Mouse (Mus musculus) CH12.LX (cell line): ENCODE results near the gene Hdac8. TPM values are rescaled to one million over a fixed set of nuclear protein-coding genes. Genes with fewer than 3 reads are reported as not detected.

ENCODE experiments used
- DNase-seq: peaks from one replicate; pipeline ENCODE4 v3.0.0-alpha.2; 2013; ENCODE audit errors: extremely low read depth
- H3K27ac ChIP-seq: 2 replicates; pipeline ENCODE4 v1.5.1; 2012; ENCODE audit warnings: low read depth, mild to moderate bottlenecking, control low read depth, moderate library complexity; ENCODE audit not compliant: insufficient read depth
- H3K27me3 ChIP-seq: replicated peaks from 2 replicates; pipeline ENCODE3; 2012; ENCODE audit warnings: inconsistent platforms
- H3K36me3 ChIP-seq, 2 experiments: replicated peaks in 1 of 2; 2 replicates each; pipeline versions ENCODE3 to v1.6.1; 2012; ENCODE audit warnings: inconsistent platforms in 1 of 2, low read length in 1 of 2, mild to moderate bottlenecking in 1 of 2, mixed read lengths in 1 of 2, moderate library complexity in 1 of 2; ENCODE audit not compliant: control insufficient read depth in 1 of 2, insufficient read depth in 1 of 2
- H3K4me1 ChIP-seq, 2 experiments: 2 replicates each; pipeline ENCODE4 v1.6.1; 2012; ENCODE audit warnings: inconsistent platforms in 1 of 2, moderate library complexity in 1 of 2; ENCODE audit not compliant: insufficient read depth in 2 of 2, control insufficient read depth in 1 of 2
- H3K4me2 ChIP-seq: 2 replicates; pipeline ENCODE4 v1.6.1; 2012; ENCODE audit warnings: low read depth, mild to moderate bottlenecking, control low read depth; ENCODE audit not compliant: poor library complexity, insufficient read depth, severe bottlenecking
- H3K4me3 ChIP-seq, 3 experiments: fragments of 150-350 bp in 1 of 3; sonication (generic) in 1 of 3; replicated peaks in 1 of 3; 2 replicates each; pipeline versions ENCODE3 to v1.5.1; 2011 to 2012; ENCODE audit warnings: low read depth in 2 of 3, low read length in 2 of 3, mild to moderate bottlenecking in 2 of 3, moderate library complexity in 2 of 3, control low read depth in 1 of 3, improper control_type of control experiment in 1 of 3, inconsistent platforms in 1 of 3, mixed read lengths in 1 of 3; ENCODE audit not compliant: poor library complexity in 1 of 3
- H3K79me2 ChIP-seq: replicated peaks from 2 replicates; pipeline ENCODE4 v1.6.1; 2012; ENCODE audit warnings: mild to moderate bottlenecking, moderate library complexity; ENCODE audit not compliant: control insufficient read depth, poor library complexity, insufficient read depth, severe bottlenecking; ENCODE audit errors: extremely low read depth
- H3K9ac ChIP-seq: 2 replicates; pipeline ENCODE4 v1.6.1; 2012; ENCODE audit warnings: low read depth, mild to moderate bottlenecking, control low read depth, moderate library complexity; ENCODE audit not compliant: insufficient read depth
- H3K9me3 ChIP-seq: replicated peaks from 2 replicates; pipeline ENCODE3; 2012; ENCODE audit warnings: low read length, inconsistent platforms, mixed read lengths
- CHD1 ChIP-seq: IDR thresholded peaks from 2 replicates; pipeline ENCODE4 v1.6.1; 2012; ENCODE audit warnings: low read depth, low read length, improper control_type of control experiment, inconsistent platforms
- CHD2 ChIP-seq: IDR thresholded peaks from 2 replicates; pipeline ENCODE4 v1.6.1; 2011; ENCODE audit warnings: low read length, improper control_type of control experiment
- CTCF ChIP-seq, 2 experiments: IDR thresholded peaks in 1 of 2; conservative IDR thresholded peaks in 1 of 2; 2 replicates each; pipeline ENCODE4 v1.5.1; 2011 to 2012; ENCODE audit warnings: low read depth in 2 of 2, low read length in 2 of 2, improper control_type of control experiment in 1 of 2, inconsistent platforms in 1 of 2, mild to moderate bottlenecking in 1 of 2, moderate library complexity in 1 of 2
- EP300 ChIP-seq: IDR thresholded peaks from 2 replicates; pipeline ENCODE4 v1.6.1; 2011; ENCODE audit warnings: low read length, improper control_type of control experiment
- HCFC1 ChIP-seq: IDR thresholded peaks from 2 replicates; pipeline ENCODE4 v1.6.1; 2012; ENCODE audit warnings: low read depth, mild to moderate bottlenecking, inconsistent platforms, low read length, improper control_type of control experiment
- JUN ChIP-seq: IDR thresholded peaks from 2 replicates; pipeline ENCODE4 v1.6.1; 2011; ENCODE audit warnings: low read depth, mild to moderate bottlenecking, low read length, improper control_type of control experiment, moderate library complexity; ENCODE audit not compliant: insufficient read depth
- JUND ChIP-seq: conservative IDR thresholded peaks from 2 replicates; pipeline ENCODE4 v1.6.1; 2011; ENCODE audit warnings: low read depth, low read length, improper control_type of control experiment
- KAT2A ChIP-seq: IDR thresholded peaks from 2 replicates; pipeline ENCODE4 v1.6.1; 2012; ENCODE audit warnings: low read length, improper control_type of control experiment, inconsistent platforms; ENCODE audit not compliant: insufficient replicate concordance
- MAFK ChIP-seq: IDR thresholded peaks from 2 replicates; pipeline ENCODE4 v1.6.1; 2011; ENCODE audit warnings: low read length, improper control_type of control experiment; ENCODE audit not compliant: insufficient replicate concordance
- MAX ChIP-seq: IDR thresholded peaks from 2 replicates; pipeline ENCODE4 v1.6.1; 2011; ENCODE audit warnings: low read length, improper control_type of control experiment
- MAZ ChIP-seq: IDR thresholded peaks from 2 replicates; pipeline ENCODE4 v1.6.1; 2012; ENCODE audit warnings: low read depth, mild to moderate bottlenecking, inconsistent platforms, low read length, improper control_type of control experiment, moderate library complexity
- MEF2A ChIP-seq: IDR thresholded peaks from 2 replicates; pipeline ENCODE4 v1.6.1; 2014; ENCODE audit warnings: low read depth, mild to moderate bottlenecking, inconsistent platforms, low read length, improper control_type of control experiment, borderline replicate concordance
- MXI1 ChIP-seq: IDR thresholded peaks from 2 replicates; pipeline ENCODE4 v1.6.1; 2011; ENCODE audit warnings: mild to moderate bottlenecking, low read depth, low read length, improper control_type of control experiment
- MYC ChIP-seq: IDR thresholded peaks from 2 replicates; pipeline ENCODE4 v1.6.1; 2011; ENCODE audit warnings: low read depth, mild to moderate bottlenecking, improper control_type of control experiment, low read length
- NRF1 ChIP-seq: IDR thresholded peaks from 2 replicates; pipeline ENCODE4 v1.6.1; 2014; ENCODE audit warnings: low read depth, mild to moderate bottlenecking, inconsistent platforms, low read length, improper control_type of control experiment, moderate library complexity
- POLR2AphosphoS2 ChIP-seq: IDR thresholded peaks from 2 replicates; pipeline ENCODE4 v1.6.1; 2011; ENCODE audit warnings: low read depth, low read length, improper control_type of control experiment
- RAD21 ChIP-seq: IDR thresholded peaks from 2 replicates; pipeline ENCODE4 v1.6.1; 2011; ENCODE audit warnings: low read depth, mild to moderate bottlenecking, low read length, improper control_type of control experiment, moderate library complexity
- RCOR1 ChIP-seq: conservative IDR thresholded peaks from 2 replicates; pipeline ENCODE4 v1.6.1; 2012; ENCODE audit warnings: low read depth, mild to moderate bottlenecking, inconsistent platforms, low read length, improper control_type of control experiment
- SIN3A ChIP-seq: IDR thresholded peaks from 2 replicates; pipeline ENCODE4 v1.6.1; 2012; ENCODE audit warnings: low read length, improper control_type of control experiment, inconsistent platforms
- TBP ChIP-seq: conservative IDR thresholded peaks from 2 replicates; pipeline ENCODE4 v1.6.1; 2011; ENCODE audit warnings: low read depth, low read length, improper control_type of control experiment
- TCF12 ChIP-seq: IDR thresholded peaks from 2 replicates; pipeline ENCODE4 v1.6.1; 2014; ENCODE audit warnings: low read depth, mild to moderate bottlenecking, inconsistent platforms, low read length, improper control_type of control experiment
- UBTF ChIP-seq: IDR thresholded peaks from 2 replicates; pipeline ENCODE4 v1.6.1; 2012; ENCODE audit warnings: low read depth, mild to moderate bottlenecking, inconsistent platforms, low read length, improper control_type of control experiment, moderate library complexity
- USF1 ChIP-seq: IDR thresholded peaks from 2 replicates; pipeline ENCODE4 v1.6.1; 2014; ENCODE audit warnings: low read depth, mild to moderate bottlenecking, inconsistent platforms, low read length, improper control_type of control experiment
- ZC3H11A ChIP-seq: IDR thresholded peaks from 2 replicates; pipeline ENCODE4 v1.6.1; 2012; ENCODE audit warnings: low read depth, mild to moderate bottlenecking, inconsistent platforms, low read length, improper control_type of control experiment
- ZKSCAN1 ChIP-seq: IDR thresholded peaks from 2 replicates; pipeline ENCODE4 v1.6.1; 2012; ENCODE audit warnings: low read depth, inconsistent platforms, low read length, improper control_type of control experiment, borderline replicate concordance
- ZMIZ1 ChIP-seq: IDR thresholded peaks from 2 replicates; pipeline ENCODE4 v1.6.1; 2012; ENCODE audit warnings: low read depth, mild to moderate bottlenecking, inconsistent platforms, low read length, improper control_type of control experiment
- ZNF384 ChIP-seq: IDR thresholded peaks from 2 replicates; pipeline ENCODE4 v1.6.1; 2012; ENCODE audit warnings: low read depth, low read length, improper control_type of control experiment, inconsistent platforms
- dilution Hi-C: fragments of 300-500 bp; cut with MboI; formaldehyde crosslinking; loops from 2 replicates; pipeline ENCODE4 v1.14.3; 2020; ENCODE audit warnings: low sequenced_read_pairs; ENCODE audit not compliant: extremely low pct_unique_long_range_greater_than_20kb, extremely low pct_ligation_motif_present
- in situ Hi-C: fragments of 300-500 bp; cut with MboI; formaldehyde crosslinking; loops from 3 replicates; pipeline ENCODE4 v1.14.3; 2019; ENCODE audit warnings: low sequenced_read_pairs, low pct_ligation_motif_present, low pct_unique_long_range_greater_than_20kb, mixed read lengths
- polyA plus RNA-seq: library from polyadenylated mRNA; unstranded; fragments of >175 nt; gene quantifications from 2 replicates; pipeline ENCODE4 v1.2.1, GENCODE M21; 2012; ENCODE audit warnings: low read depth; ENCODE audit not compliant: insufficient read length
- total RNA-seq, 2 experiments: library from RNA; depleted of rRNA; stranded (reverse); fragments of 300-350 nt in 1 of 2; fragments of >200 nt in 1 of 2; gene quantifications; 2 replicates each; pipeline ENCODE4 v1.2.3; 2012 to 2014

The Hdac8 gene
- total and polyA plus RNA-seq, 3 experiments = 11.2 to 13.9 (median 13.0) TPM

DNA sequence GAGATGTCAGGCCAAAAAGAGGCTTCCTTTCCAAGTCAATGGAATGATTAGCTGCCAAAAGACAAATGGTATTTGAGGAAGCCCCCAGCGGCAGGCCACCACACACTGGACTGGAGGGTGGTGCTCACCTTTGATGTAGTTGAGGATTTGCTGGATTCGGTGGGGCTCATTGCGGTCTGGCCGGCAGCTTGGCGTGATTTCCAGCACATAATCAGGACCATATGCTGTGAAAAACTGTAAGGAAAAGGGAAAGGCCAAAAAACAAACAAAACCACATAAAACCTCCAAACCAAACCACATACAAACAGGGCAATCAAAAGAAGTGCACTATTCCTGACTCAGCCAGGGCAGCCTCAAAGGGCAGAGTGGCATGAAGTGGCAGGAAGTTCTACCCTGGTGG is 197.6 kb downstream of the Hdac8 start:
- DNase-seq = no peak
- Histone ChIP-seq H3K4me1 (no peaks in the 10 kb centered on the region), H3K27me3 (no peaks in the 10 kb centered on the region), H3K4me3 (no peak overlapping the region), H3K36me3 (peaks cover 0 to 30% of the 10 kb centered on the region in 2 experiments), H3K9ac (no peak overlapping the region), H3K4me2 (no peak overlapping the region), H3K9me3 (no peaks in the 10 kb centered on the region), H3K27ac (no peak overlapping the region), H3K79me2 (no peaks in the 10 kb centered on the region)
- in situ Hi-C loops (no loop called here), dilution Hi-C loops (no loop called here)
- no peak for TF ChIP-seq RCOR1
- no peak for TF ChIP-seq CHD1
- TF ChIP-seq TBP = no peak
- TF ChIP-seq MEF2A = no peak
- no peak for TF ChIP-seq MAFK
- TF ChIP-seq HCFC1 = no peak
- TF ChIP-seq EP300 = no peak
- no peak for TF ChIP-seq USF1
- TF ChIP-seq MYC = no peak
- TF ChIP-seq ZC3H11A = no peak
- no peak for TF ChIP-seq CTCF (conservative IDR thresholded peaks at IDR 0.05 in 1 of 2, IDR thresholded peaks at IDR 0.05 in 1 of 2; ENCODE audit: low read depth in 2 of 2, low read length in 2 of 2)
- no peak for TF ChIP-seq POLR2AphosphoS2
- TF ChIP-seq JUN = no peak
- no peak for TF ChIP-seq CHD2
- no peak for TF ChIP-seq ZNF384

- no peak for TF ChIP-seq RAD21
- no peak for TF ChIP-seq SIN3A
- TF ChIP-seq KAT2A = no peak
- no peak for TF ChIP-seq NRF1
- TF ChIP-seq MEF2A = no peak
- TF ChIP-seq POLR2AphosphoS2 = no peak
- TF ChIP-seq MAX = no peak
- TF ChIP-seq EP300 = no peak
- TF ChIP-seq MXI1 = no peak
- no peak for TF ChIP-seq ZKSCAN1
- no peak for TF ChIP-seq UBTF
- no peak for TF ChIP-seq TCF12
- no peak for TF ChIP-seq ZMIZ1
- TF ChIP-seq MAZ = no peak
- no peak for TF ChIP-seq JUND
- no peak for TF ChIP-seq USF1
- no peak for TF ChIP-seq HCFC1
- Histone ChIP-seq H3K36me3 (peaks cover 0 to 28% of the 10 kb centered on the region in 2 experiments), H3K27ac (no peak overlapping the region), H3K4me2 (no peak overlapping the region), H3K4me1 (no peaks in the 10 kb centered on the region), H3K27me3 (no peaks in the 10 kb centered on the region), H3K79me2 (no peaks in the 10 kb centered on the region), H3K4me3 (no peak overlapping the region), H3K9ac (no peak overlapping the region), H3K9me3 (no peaks in the 10 kb centered on the region)
- dilution Hi-C loops = no loop called here
- in situ Hi-C loops = no loop called here
- DNase-seq = no peak
Measured at GRCm38 (mm10) chrX:102305806-102306205, 199.4 kb downstream of the Hdac8 start.
